ENCODE assay signal across 11 mouse cellular contexts in the genomic region with DNA sequence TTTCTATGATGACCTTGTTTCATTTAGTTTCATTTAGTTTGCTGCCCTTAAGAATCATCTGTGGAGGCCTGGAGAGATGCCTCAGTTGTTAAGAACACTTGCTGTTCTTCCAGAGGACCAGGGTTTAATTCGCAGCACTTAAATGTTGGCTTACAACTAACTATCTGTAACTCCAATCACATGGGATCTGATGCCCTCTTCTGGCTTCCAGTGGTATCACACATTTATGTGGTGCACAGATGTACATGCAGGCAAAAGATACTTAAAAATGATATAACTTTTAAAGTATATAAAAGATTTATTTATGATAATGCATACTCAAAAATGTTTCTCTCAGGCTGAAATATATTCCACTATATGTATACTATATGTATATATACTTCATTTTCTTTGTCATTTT. TPM values are rescaled to one million over a fixed set of nuclear protein-coding genes. Genes with fewer than 3 reads are reported as not detected.
DNase-seq lines count a peak whose midpoint lies in the region; ATAC-seq and TF ChIP-seq lines count a peak whose summit lies in the region.
"Had no signal": no experiment of that assay in that cellular context is flagged by ENCODE, and none has a peak within 500 bp of the region (broad histone marks: within the 10 kb centered on the region; RNA-seq: fewer than 3 reads in every experiment).

No protein-coding gene starts in this region.

- H3K27me3 ChIP-seq in kidney, adult 2 months (replicated peaks; ENCODE audit: control insufficient read depth, insufficient read depth, low read length) = no peaks in the 10 kb centered on the region
- H3K27me3 ChIP-seq in kidney, embryonic 14.5 days (ENCODE audit: control insufficient read depth, insufficient read depth, low read length) = no peaks in the 10 kb centered on the region
- H3K27me3 ChIP-seq in CH12.LX (replicated peaks) = no peaks in the 10 kb centered on the region
- H3K27me3 ChIP-seq: midbrain, embryonic 15.5 days had no signal

- no peak for TF ChIP-seq EP300 in CH12.LX (IDR thresholded peaks at IDR 0.05; ENCODE audit: low read length)

- no peaks in the 10 kb centered on the region for H3K79me2 ChIP-seq in CH12.LX (replicated peaks; ENCODE audit: control insufficient read depth, extremely low read depth, insufficient read depth, poor library complexity, severe bottlenecking)

- in situ Hi-C loops in CH12.LX (cut with MboI; ENCODE audit: low pct_ligation_motif_present, low pct_unique_long_range_greater_than_20kb, low sequenced_read_pairs) = no loop called here

- H3K36me3 ChIP-seq in kidney, adult 2 months (ENCODE audit: control insufficient read depth, insufficient read depth, low read length) = peaks cover 4% of the 10 kb centered on the region
- peaks cover 12% of the 10 kb centered on the region; the same call in 1 of the 2 replicates for H3K36me3 ChIP-seq in kidney, embryonic 14.5 days (ENCODE audit: control insufficient read depth, insufficient read depth, low read length)
- H3K36me3 ChIP-seq in CH12.LX (replicated peaks in 1 of 2; ENCODE audit: control insufficient read depth in 1 of 2, insufficient read depth in 1 of 2, low read length in 1 of 2) = peaks cover 21 to 55% of the 10 kb centered on the region in 2 experiments
- H3K36me3 ChIP-seq: midbrain, embryonic 15.5 days had no signal

- H3K4me2 ChIP-seq in kidney, embryonic 14.5 days (replicated peaks; ENCODE audit: low read depth, low read length) = no peak overlapping the region
- H3K4me2 ChIP-seq in CH12.LX (ENCODE audit: insufficient read depth, low read depth, poor library complexity, severe bottlenecking) = no peak overlapping the region
- H3K4me2 ChIP-seq: midbrain, embryonic 15.5 days had no signal

- H3K9me3 ChIP-seq in kidney, embryonic 14.5 days (ENCODE audit: control insufficient read depth, low read length) = 0 out of 2 replicates have a peak, but pooled peaks cover 2% of the 10 kb centered on the region
- peaks cover 3% of the 10 kb centered on the region for H3K9me3 ChIP-seq in CH12.LX (replicated peaks; ENCODE audit: low read length)
- H3K9me3 ChIP-seq: midbrain, embryonic 15.5 days had no signal

- TF ChIP-seq CTCF in kidney, adult 2 months (conservative IDR thresholded peaks at IDR 0.05; ENCODE audit: insufficient read depth, insufficient read length, low read depth, low read length) = peak; percentile 36; the same call in 1 of the 2 replicates
- TF ChIP-seq CTCF in CH12.LX (conservative IDR thresholded peaks at IDR 0.05 in 1 of 2, IDR thresholded peaks at IDR 0.05 in 1 of 2; ENCODE audit: low read depth in 2 of 2, low read length in 2 of 2) = peak; percentile 29 to 65

- no peak overlapping the region for H3K27ac ChIP-seq in kidney, adult 2 months (ENCODE audit: insufficient read depth, low read depth, low read length)
- no peak overlapping the region for H3K27ac ChIP-seq in kidney, embryonic 14.5 days (ENCODE audit: low read depth, low read length)
- H3K27ac ChIP-seq in CH12.LX (ENCODE audit: insufficient read depth, low read depth) = no peak overlapping the region
- H3K27ac ChIP-seq: midbrain, embryonic 15.5 days had no signal

- DNase-seq in kidney, adult 2 months = peak; percentile 19
- DNase-seq in CH12.LX (ENCODE audit: extremely low read depth) = peak; percentile 47
- DNase-seq in WW6 (ENCODE audit: low read depth, low spot score) = peak; percentile 7
- no peak for DNase-seq in adrenal gland, postnatal 14 days
- no peak for DNase-seq in frontal cortex, postnatal 36 days (ENCODE audit: low spot score in 2 of 2)
- DNase-seq: cerebellum, adult 9-11 months; heart, adult 11 months had no signal

- dilution Hi-C loops in CH12.LX (cut with MboI; ENCODE audit: extremely low pct_ligation_motif_present, extremely low pct_unique_long_range_greater_than_20kb, low sequenced_read_pairs) = no loop called here

- WGBS in kidney, adult 2 months = 95% methylated on average over 1 of the region's 1 CpGs
- WGBS in kidney, embryonic 14.5 days = 88% methylated on average over 1 of the region's 1 CpGs

- peak; percentile 62 for TF ChIP-seq RAD21 in CH12.LX (IDR thresholded peaks at IDR 0.05; ENCODE audit: low read depth, low read length)

- TF ChIP-seq POLR2A in kidney, adult 2 months (IDR thresholded peaks at IDR 0.05; ENCODE audit: low read depth, low read length) = no peak
- TF ChIP-seq POLR2A in CH12.LX (IDR thresholded peaks at IDR 0.05; ENCODE audit: low read depth, low read length) = no peak

- no peaks in the 10 kb centered on the region for H3K4me1 ChIP-seq in kidney, adult 2 months (ENCODE audit: control insufficient read depth, insufficient read depth, low read length)
- no peaks in the 10 kb centered on the region for H3K4me1 ChIP-seq in kidney, embryonic 14.5 days (ENCODE audit: control insufficient read depth, insufficient read depth, low read length)
- H3K4me1 ChIP-seq in CH12.LX (ENCODE audit: control insufficient read depth in 1 of 2, insufficient read depth in 2 of 2) = peaks cover 0 to 5% of the 10 kb centered on the region in 2 experiments; a peak in 2 of 4 replicates
- H3K4me1 ChIP-seq: midbrain, embryonic 15.5 days had no signal

- no peak for ATAC-seq in kidney, embryonic 14.5 days (ENCODE audit: low FRiP score, low TSS enrichment)
- peak; percentile 58; the same call in 1 of the 2 replicates for ATAC-seq in megakaryocyte progenitor cell, adult 5-6 weeks (replicated peaks; ENCODE audit: poor library complexity)
- no peak for ATAC-seq in megakaryocyte, adult 5-6 weeks (ENCODE audit: poor library complexity, severe bottlenecking)
- ATAC-seq: midbrain, embryonic 15.5 days had no signal

- H3K9ac ChIP-seq in kidney, embryonic 14.5 days (ENCODE audit: low read depth, low read length) = no peak overlapping the region
- no peak overlapping the region for H3K9ac ChIP-seq in CH12.LX (ENCODE audit: insufficient read depth, low read depth)
- H3K9ac ChIP-seq: midbrain, embryonic 15.5 days had no signal

- no peak overlapping the region for H3K4me3 ChIP-seq in kidney, adult 2 months (ENCODE audit: insufficient read depth, low read depth, low read length)
- no peak overlapping the region for H3K4me3 ChIP-seq in kidney, embryonic 14.5 days (ENCODE audit: low read length)
- no peak overlapping the region for H3K4me3 ChIP-seq in CH12.LX (replicated peaks in 1 of 3; ENCODE audit: low read depth in 2 of 3, low read length in 2 of 3, poor library complexity in 1 of 3)
- H3K4me3 ChIP-seq: midbrain, embryonic 15.5 days had no signal

TF ChIP-seq in CH12.LX, 34 proteins besides CTCF, POLR2A, EP300 and RAD21:
- TF ChIP-seq SMC3 (IDR thresholded peaks at IDR 0.05; ENCODE audit: low read depth, low read length) = peak; percentile 51
- no peak; the same call in 1 of the 2 replicates for TF ChIP-seq MYC (IDR thresholded peaks at IDR 0.05; ENCODE audit: low read depth, low read length)

RNA-seq across cellular contexts. Expression of gene Fnip1, which starts 40.4 kb away (rescaled TPM):
- polyA plus RNA-seq in kidney, adult 2 months (2012; rRNA removed) = 5.2 and 6.2 TPM in 2 replicates
- 9.0 and 12.6 TPM in 2 replicates for polyA plus RNA-seq in kidney, embryonic 14.5 days (2014; fragmentation: Nextera tagmentation; extraction: Ambion mirVana)
- total RNA-seq in CH12.LX (2012; rRNA removed) = 15.4 and 15.5 TPM in 2 replicates
- 24.5 and 29.5 TPM in 2 replicates for total RNA-seq in CH12.LX (2014; rRNA removed)
- 20.7 and 21.8 TPM in 2 replicates for polyA plus RNA-seq in CH12.LX (2012; ENCODE audit: insufficient read length, low read depth)
- 36.0 and 36.8 TPM in 2 replicates for total RNA-seq in megakaryocyte progenitor cell, adult 5-6 weeks (2015)
- total RNA-seq in megakaryocyte progenitor cell, adult 5-6 weeks (2017) = 31.4 and 32.4 TPM in 2 replicates
- 27.5 and 27.8 TPM in 2 replicates for total RNA-seq in adrenal gland, postnatal 14 days (2021)
- 37.8 and 39.6 TPM in 2 replicates for total RNA-seq in megakaryocyte, adult 5-6 weeks (2015)
- 39.2 and 45.6 TPM in 2 replicates for total RNA-seq in megakaryocyte, adult 5-6 weeks (2017)

RNA-seq across cellular contexts. Expression of gene Rapgef6, which starts 44.2 kb away (rescaled TPM):
- 12.1 and 15.9 TPM in 2 replicates for polyA plus RNA-seq in kidney, adult 2 months (2012; rRNA removed)
- polyA plus RNA-seq in kidney, embryonic 14.5 days (2014; fragmentation: Nextera tagmentation; extraction: Ambion mirVana) = 19.4 and 35.8 TPM in 2 replicates
- total RNA-seq in CH12.LX (2012; rRNA removed) = 34.1 and 38.3 TPM in 2 replicates
- total RNA-seq in CH12.LX (2014; rRNA removed) = 36.7 and 39.5 TPM in 2 replicates
- polyA plus RNA-seq in CH12.LX (2012; ENCODE audit: insufficient read length, low read depth) = 54.8 and 63.8 TPM in 2 replicates
- total RNA-seq in megakaryocyte progenitor cell, adult 5-6 weeks (2015) = 53.3 and 61.0 TPM in 2 replicates
- total RNA-seq in megakaryocyte progenitor cell, adult 5-6 weeks (2017) = 46.9 and 63.7 TPM in 2 replicates
- 26.0 and 29.7 TPM in 2 replicates for total RNA-seq in adrenal gland, postnatal 14 days (2021)
- total RNA-seq in megakaryocyte, adult 5-6 weeks (2015) = 47.7 and 55.9 TPM in 2 replicates
- total RNA-seq in megakaryocyte, adult 5-6 weeks (2017) = 54.4 and 63.9 TPM in 2 replicates

Comparison
In these comparisons a context has a peak if more than half of its experiments do, and no peak if none do; other contexts are left out.
1. DNase-seq: peak in kidney, adult 2 months (single experiment), CH12.LX (single experiment) and WW6 (single experiment); none in adrenal gland, postnatal 14 days (single experiment) and frontal cortex, postnatal 36 days (0 of 2).